Mouse (Mus musculus) embryonic fibroblast, embryonic 13.5 days (primary cell): ENCODE results near the gene Omg.

Experiments used
- CTCF ChIP-seq: IDR thresholded peaks from 2 replicates; pipeline ENCODE4 v1.5.1; 2011; ENCODE audit warnings: mild to moderate bottlenecking, control low read depth, low read length, moderate library complexity, borderline replicate concordance; ENCODE audit not compliant: insufficient read depth
- POLR2A ChIP-seq: IDR thresholded peaks from 2 replicates; pipeline ENCODE4 v1.6.1; 2011; ENCODE audit warnings: low read depth, mild to moderate bottlenecking, control low read depth, low read length, moderate library complexity

DNA sequence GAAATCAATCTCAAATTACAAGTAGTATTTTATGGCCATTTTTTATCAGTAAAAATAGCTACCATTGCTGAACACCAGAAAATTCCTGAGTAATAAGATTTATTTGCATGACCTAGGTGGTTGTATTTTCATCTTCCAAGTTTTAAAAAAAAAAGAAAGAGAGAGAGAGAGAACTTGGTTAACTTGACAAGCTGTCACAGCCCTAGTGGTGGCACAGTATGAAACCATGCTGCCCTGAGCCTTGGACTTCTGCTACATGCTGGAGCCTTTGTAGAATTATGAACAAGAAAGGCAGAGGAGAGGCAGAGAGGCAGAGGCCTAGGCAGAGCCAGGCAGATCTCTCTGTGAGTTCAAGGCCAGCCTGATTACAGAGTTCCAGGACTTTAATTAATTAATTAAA lies 18.0 kb upstream of the Omg start:
- TF ChIP-seq CTCF (no peak), POLR2A (no peak)
